Mouse (Mus musculus) MEL (cell line): Measurements from ENCODE around the gene Rrp8. TPM values are rescaled to one million over a fixed set of nuclear protein-coding genes. Genes with fewer than 3 reads are reported as not detected.

ENCODE experiments used
- DNase-seq: peaks from one replicate; pipeline ENCODE4 v3.0.0; 2011; ENCODE audit warnings: low read depth, low spot score
- H3K27ac ChIP-seq: 2 replicates; pipeline ENCODE4 v1.5.1; 2012; ENCODE audit warnings: low read depth, mild to moderate bottlenecking, control low read depth, low read length, moderate library complexity; ENCODE audit not compliant: control insufficient read depth
- H3K27me3 ChIP-seq, 2 experiments: fragments of 150-350 bp in 1 of 2; sonication (generic) in 1 of 2; 2 replicates each; pipeline ENCODE4 v1.6.1; 2012; ENCODE audit warnings: low read length in 2 of 2, mild to moderate bottlenecking in 2 of 2, improper control_type of control experiment in 1 of 2, moderate library complexity in 1 of 2; ENCODE audit not compliant: insufficient read depth in 2 of 2, control insufficient read depth in 1 of 2
- H3K36me3 ChIP-seq, 2 experiments: 2 replicates each; pipeline ENCODE4 v1.6.1; 2012 to 2014; ENCODE audit warnings: low read length in 2 of 2, improper control_type of control experiment in 1 of 2, inconsistent platforms in 1 of 2, mild to moderate bottlenecking in 1 of 2; ENCODE audit not compliant: insufficient read depth in 2 of 2, control insufficient read depth in 1 of 2
- H3K4me1 ChIP-seq, 2 experiments: fragments of 150-350 bp in 1 of 2; sonication (generic) in 1 of 2; 2 replicates each; pipeline ENCODE4 v1.6.1; 2012; ENCODE audit warnings: low read length in 2 of 2, improper control_type of control experiment in 1 of 2, mild to moderate bottlenecking in 1 of 2; ENCODE audit not compliant: insufficient read depth in 2 of 2, control insufficient read depth in 1 of 2
- H3K4me3 ChIP-seq, 2 experiments: fragments of 150-350 bp in 1 of 2; sonication (generic) in 1 of 2; 2 replicates each; pipeline ENCODE4 v1.5.1; 2012; ENCODE audit warnings: low read depth in 2 of 2, low read length in 2 of 2, mild to moderate bottlenecking in 2 of 2, moderate library complexity in 2 of 2, control low read depth in 1 of 2, improper control_type of control experiment in 1 of 2; ENCODE audit not compliant: control insufficient read depth in 1 of 2, insufficient read depth in 1 of 2
- H3K79me2 ChIP-seq: 2 replicates; pipeline ENCODE4 v1.6.1; 2012; ENCODE audit warnings: mild to moderate bottlenecking, low read length, moderate library complexity; ENCODE audit not compliant: control insufficient read depth, poor library complexity, insufficient read depth
- H3K9ac ChIP-seq: 2 replicates; pipeline ENCODE4 v1.6.1; 2012; ENCODE audit warnings: low read depth, mild to moderate bottlenecking, control low read depth, low read length, moderate library complexity; ENCODE audit not compliant: control insufficient read depth, poor library complexity, severe bottlenecking
- H3K9me3 ChIP-seq: fragments of 150-350 bp; sonication (generic); replicated peaks from 2 replicates; pipeline ENCODE4 v1.6.1; 2012; ENCODE audit warnings: mild to moderate bottlenecking, low read length, improper control_type of control experiment, moderate library complexity; ENCODE audit not compliant: insufficient read depth
- BHLHE40 ChIP-seq: IDR thresholded peaks from 2 replicates; pipeline ENCODE4 v1.6.1; 2012; ENCODE audit warnings: low read depth, mild to moderate bottlenecking, inconsistent platforms, low read length, improper control_type of control experiment, borderline replicate concordance
- CHD1 ChIP-seq: IDR thresholded peaks from 2 replicates; pipeline ENCODE4 v1.6.1; 2012; ENCODE audit warnings: low read depth, mild to moderate bottlenecking, inconsistent platforms, low read length, improper control_type of control experiment
- CHD2 ChIP-seq: IDR thresholded peaks from 2 replicates; pipeline ENCODE4 v1.6.1; 2011; ENCODE audit warnings: low read length, improper control_type of control experiment
- EP300 ChIP-seq, 2 experiments: IDR thresholded peaks; 2 replicates each; pipeline ENCODE4 v1.6.1; 2011; ENCODE audit warnings: improper control_type of control experiment in 2 of 2, low read length in 2 of 2, low read depth in 1 of 2, mild to moderate bottlenecking in 1 of 2
- ETS1 ChIP-seq: IDR thresholded peaks from 2 replicates; pipeline ENCODE4 v1.6.1; 2012; ENCODE audit warnings: low read depth, mild to moderate bottlenecking, inconsistent platforms, low read length, improper control_type of control experiment, moderate library complexity
- JUND ChIP-seq: IDR thresholded peaks from 2 replicates; pipeline ENCODE4 v1.6.1; 2011; ENCODE audit warnings: low read depth, mild to moderate bottlenecking, improper control_type of control experiment, low read length
- MAX ChIP-seq: IDR thresholded peaks from 2 replicates; pipeline ENCODE4 v1.6.1; 2011; ENCODE audit warnings: low read length, improper control_type of control experiment
- MAZ ChIP-seq: IDR thresholded peaks from 2 replicates; pipeline ENCODE4 v1.6.1; 2012; ENCODE audit warnings: low read depth, mild to moderate bottlenecking, inconsistent platforms, low read length, improper control_type of control experiment
- MEF2A ChIP-seq: IDR thresholded peaks from 2 replicates; pipeline ENCODE4 v1.6.1; 2014; ENCODE audit warnings: low read depth, mild to moderate bottlenecking, inconsistent platforms, low read length, improper control_type of control experiment; ENCODE audit not compliant: poor library complexity, insufficient replicate concordance, severe bottlenecking; ENCODE audit errors: extremely low read depth
- MYC ChIP-seq: IDR thresholded peaks from 2 replicates; pipeline ENCODE4 v1.6.1; 2011; ENCODE audit warnings: low read depth, mild to moderate bottlenecking, low read length, improper control_type of control experiment, moderate library complexity
- NRF1 ChIP-seq: IDR thresholded peaks from 2 replicates; pipeline ENCODE4 v1.6.1; 2014; ENCODE audit warnings: low read depth, mild to moderate bottlenecking, inconsistent platforms, low read length, improper control_type of control experiment, moderate library complexity; ENCODE audit not compliant: poor library complexity, insufficient read depth, severe bottlenecking
- POLR2A ChIP-seq, 2 experiments: IDR thresholded peaks; 2 replicates each; pipeline ENCODE4 v1.6.1; 2011 to 2012; ENCODE audit warnings: low read length in 2 of 2, mild to moderate bottlenecking in 2 of 2, control low read depth in 1 of 2, improper control_type of control experiment in 1 of 2, low read depth in 1 of 2, moderate library complexity in 1 of 2; ENCODE audit not compliant: control insufficient read depth in 1 of 2, insufficient read depth in 1 of 2, poor library complexity in 1 of 2
- POLR2AphosphoS5 ChIP-seq: IDR thresholded peaks from 2 replicates; pipeline ENCODE4 v1.6.1; 2012; ENCODE audit warnings: low read depth, borderline replicate concordance, mild to moderate bottlenecking, inconsistent platforms, low read length, moderate library complexity, mixed read lengths
- RAD21 ChIP-seq: IDR thresholded peaks from 2 replicates; pipeline ENCODE4 v1.6.1; 2011; ENCODE audit warnings: mild to moderate bottlenecking, low read depth, low read length, improper control_type of control experiment
- SIN3A ChIP-seq: IDR thresholded peaks from 2 replicates; pipeline ENCODE4 v1.6.1; 2012; ENCODE audit warnings: low read length, improper control_type of control experiment, inconsistent platforms
- TCF12 ChIP-seq: IDR thresholded peaks from 2 replicates; pipeline ENCODE4 v1.6.1; 2014; ENCODE audit warnings: low read depth, mild to moderate bottlenecking, inconsistent platforms, low read length, improper control_type of control experiment, moderate library complexity
- USF1 ChIP-seq: IDR thresholded peaks from 2 replicates; pipeline ENCODE4 v1.6.1; 2014; ENCODE audit warnings: low read depth, mild to moderate bottlenecking, inconsistent platforms, low read length, improper control_type of control experiment, moderate library complexity
- ZC3H11A ChIP-seq: IDR thresholded peaks from 2 replicates; pipeline ENCODE4 v1.6.1; 2012; ENCODE audit warnings: low read depth, mild to moderate bottlenecking, inconsistent platforms, low read length, improper control_type of control experiment
- ZKSCAN1 ChIP-seq: IDR thresholded peaks from 2 replicates; pipeline ENCODE4 v1.6.1; 2012; ENCODE audit warnings: low read depth, mild to moderate bottlenecking, inconsistent platforms, low read length, improper control_type of control experiment, moderate library complexity
- ZNF384 ChIP-seq: IDR thresholded peaks from 2 replicates; pipeline ENCODE4 v1.6.1; 2012; ENCODE audit warnings: low read depth, mild to moderate bottlenecking, inconsistent platforms, low read length, improper control_type of control experiment
- polyA plus RNA-seq, 2 experiments: library from polyadenylated mRNA; stranded (reverse) in 1 of 2; unstranded in 1 of 2; fragments of >175 nt in 1 of 2; fragments of >200 nt in 1 of 2; gene quantifications; 2 replicates each; pipeline versions ENCODE4 v1.2.1 to v1.2.4; 2012; ENCODE audit warnings: low replicate concordance in 2 of 2, low read depth in 1 of 2; ENCODE audit not compliant: insufficient read length in 2 of 2, insufficient read depth in 1 of 2, missing spikeins in 1 of 2
- total RNA-seq: library from RNA; depleted of rRNA; stranded (reverse); fragments of 300-350 nt; gene quantifications from 2 replicates; pipeline ENCODE4 v1.2.3, GENCODE M21; 2012

Gene Rrp8
- total and polyA plus RNA-seq, 3 experiments, result 54.2 to 66.9 TPM; not detected in 1

GRCm38 (mm10) chr7:105726980-105727325 is 10.2 kb downstream of the Rrp8 start:
- no peaks in the 10 kb centered on the region for H3K9me3 ChIP-seq
- DNase-seq, result no peak
- no peaks in the 10 kb centered on the region for H3K27me3 ChIP-seq
- H3K9ac ChIP-seq, result no peak overlapping the region
- TF ChIP-seq SIN3A, result no peak
- no peak for TF ChIP-seq USF1
- TF ChIP-seq POLR2AphosphoS5, result no peak
- TF ChIP-seq MAX, result no peak
- TF ChIP-seq TCF12, result no peak
- TF ChIP-seq CHD2, result no peak
- TF ChIP-seq ETS1, result no peak
- no peak for TF ChIP-seq ZNF384
- TF ChIP-seq NRF1, result no peak
- TF ChIP-seq RAD21, result no peak
- TF ChIP-seq EP300 (IDR thresholded peaks at IDR 0.05; ENCODE audit: low read depth in 1 of 2, low read length in 2 of 2), result no peak
- no peak for TF ChIP-seq BHLHE40
- TF ChIP-seq POLR2A (IDR thresholded peaks at IDR 0.05; ENCODE audit: control insufficient read depth in 1 of 2, insufficient read depth in 1 of 2, low read depth in 1 of 2, low read length in 2 of 2, poor library complexity in 1 of 2), result no peak
- TF ChIP-seq MEF2A, result no peak
- no peak for TF ChIP-seq ZC3H11A
- no peak for TF ChIP-seq CHD1
- TF ChIP-seq MYC, result no peak
- no peak for TF ChIP-seq JUND
- TF ChIP-seq ZKSCAN1, result no peak
- TF ChIP-seq MAZ, result no peak
- no peak overlapping the region for H3K27ac ChIP-seq
- H3K4me1 ChIP-seq, result peaks cover 0 to 6% of the 10 kb centered on the region in 2 experiments; a peak in 3 of 4 replicates
- H3K4me3 ChIP-seq, result no peak overlapping the region
- H3K79me2 ChIP-seq, result no peaks in the 10 kb centered on the region
- H3K36me3 ChIP-seq, result peaks cover 0 to 11% of the 10 kb centered on the region in 2 experiments; a peak in 1 of 4 replicates
